Mouse (Mus musculus): ENCODE measurements at regions not wholly inside any gene's neighbourhood (a gene's known extent, or its start where the extent isn't known, plus 50 kb on each side); places are given as distances from the start of the nearest gene placed in this dataset.

DNA sequence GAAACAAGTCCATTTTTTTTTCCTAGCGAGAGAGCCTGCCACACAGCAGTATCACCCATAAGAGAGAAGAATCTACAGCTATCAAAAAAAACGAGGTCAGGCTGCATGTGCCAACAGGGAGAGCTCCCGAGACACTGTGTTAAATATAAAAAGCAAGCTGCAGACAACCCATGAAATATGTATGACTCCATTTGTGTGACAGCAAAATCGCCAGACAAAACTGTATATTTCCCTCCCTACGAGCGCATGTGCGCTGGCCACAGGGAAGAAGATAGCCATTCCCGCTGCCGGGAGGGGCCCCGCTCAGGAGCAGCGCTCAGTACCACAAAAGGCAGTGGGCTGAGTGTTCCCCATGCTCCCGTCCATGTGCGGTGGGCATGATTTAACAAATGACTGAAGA lies 93.3 kb upstream of the A530016L24Rik start:
- H3K4me2 ChIP-seq, result no peak overlapping the region
- no peaks in the 10 kb centered on the region for H3K9me3 ChIP-seq (replicated peaks)
- WGBS (ENCODE audit: insufficient replicate concordance), result 68% methylated on average over 13 of the region's 13 CpGs
- H3K36me3 ChIP-seq, result no peaks in the 10 kb centered on the region
- H3K9ac ChIP-seq, result no peak overlapping the region
- H3K4me1 ChIP-seq (replicated peaks), result no peaks in the 10 kb centered on the region
- no peak for DNase-seq
- no peaks in the 10 kb centered on the region for H3K27me3 ChIP-seq
- ATAC-seq (ENCODE audit: low read depth), result no peak
- H3K4me3 ChIP-seq (replicated peaks), result no peak overlapping the region
- no peak overlapping the region for H3K27ac ChIP-seq

DNA sequence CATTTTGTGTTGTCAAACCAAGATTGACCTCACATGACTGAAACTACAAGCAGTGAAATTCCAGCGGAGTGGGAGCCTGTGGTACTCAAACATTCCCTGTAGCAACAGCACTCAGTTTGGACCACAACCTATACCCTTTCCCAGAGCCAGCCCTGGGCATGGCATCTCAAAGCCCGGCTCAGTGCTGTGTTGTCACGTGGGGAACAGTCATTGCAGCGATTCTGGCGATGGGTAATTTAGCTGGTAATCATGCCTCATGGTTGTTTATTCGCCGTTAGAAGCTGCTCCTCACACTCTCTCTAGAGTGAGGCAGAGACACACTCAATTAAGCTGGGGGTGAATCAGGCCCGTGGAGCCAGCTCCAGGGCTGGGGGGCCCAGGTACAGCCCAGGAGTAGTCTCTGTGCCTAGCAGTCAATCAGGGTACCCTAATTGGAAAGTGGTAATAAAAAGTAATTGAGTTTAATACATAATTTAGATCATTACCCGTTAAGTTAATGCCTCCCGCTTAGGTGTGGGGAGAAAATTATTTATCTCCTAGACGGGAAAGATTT lies 85.5 kb upstream of the A530016L24Rik start:
- H3K4me3 ChIP-seq (replicated peaks), result no peak overlapping the region
- H3K36me3 ChIP-seq, result no peaks in the 10 kb centered on the region
- H3K27ac ChIP-seq, result no peak overlapping the region
- ATAC-seq (ENCODE audit: low read depth) (no peak), DNase-seq (no peak)
- H3K4me1 ChIP-seq (replicated peaks), result no peaks in the 10 kb centered on the region
- no peaks in the 10 kb centered on the region for H3K27me3 ChIP-seq
- no peak overlapping the region for H3K4me2 ChIP-seq
- no peak overlapping the region for H3K9ac ChIP-seq
- no peaks in the 10 kb centered on the region for H3K9me3 ChIP-seq (replicated peaks)
- 68% methylated on average over 11 of the region's 11 CpGs for WGBS (ENCODE audit: insufficient replicate concordance)

DNA sequence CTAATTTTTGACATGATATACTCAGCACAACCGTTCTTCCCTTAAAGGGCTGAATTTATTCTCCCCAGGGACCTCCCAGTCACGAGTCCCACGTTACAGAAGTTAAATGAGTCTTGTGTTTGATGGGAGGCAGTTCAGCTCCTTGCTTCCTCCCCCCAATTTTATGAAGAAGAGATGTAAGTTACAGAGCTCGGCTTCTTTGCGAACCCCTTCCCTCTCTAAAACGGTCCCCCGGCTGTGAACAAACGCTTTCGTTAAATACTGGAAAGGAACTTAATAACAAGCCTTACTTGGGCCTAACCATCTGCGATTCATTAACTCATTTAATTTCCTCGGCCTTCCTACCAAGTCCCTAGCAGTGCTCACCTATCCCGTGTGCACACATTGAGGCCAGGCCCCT lies 84.9 kb upstream of the A530016L24Rik start:
- no peak overlapping the region for H3K9ac ChIP-seq
- no peaks in the 10 kb centered on the region for H3K9me3 ChIP-seq (replicated peaks)
- no peak overlapping the region for H3K4me2 ChIP-seq
- no peaks in the 10 kb centered on the region for H3K4me1 ChIP-seq (replicated peaks)
- H3K36me3 ChIP-seq, result no peaks in the 10 kb centered on the region
- H3K4me3 ChIP-seq (replicated peaks), result no peak overlapping the region
- H3K27ac ChIP-seq, result no peak overlapping the region
- ATAC-seq (ENCODE audit: low read depth) (no peak), DNase-seq (no peak)
- no peaks in the 10 kb centered on the region for H3K27me3 ChIP-seq
- WGBS (ENCODE audit: insufficient replicate concordance), result 76% methylated on average over 12 of the region's 12 CpGs

DNA sequence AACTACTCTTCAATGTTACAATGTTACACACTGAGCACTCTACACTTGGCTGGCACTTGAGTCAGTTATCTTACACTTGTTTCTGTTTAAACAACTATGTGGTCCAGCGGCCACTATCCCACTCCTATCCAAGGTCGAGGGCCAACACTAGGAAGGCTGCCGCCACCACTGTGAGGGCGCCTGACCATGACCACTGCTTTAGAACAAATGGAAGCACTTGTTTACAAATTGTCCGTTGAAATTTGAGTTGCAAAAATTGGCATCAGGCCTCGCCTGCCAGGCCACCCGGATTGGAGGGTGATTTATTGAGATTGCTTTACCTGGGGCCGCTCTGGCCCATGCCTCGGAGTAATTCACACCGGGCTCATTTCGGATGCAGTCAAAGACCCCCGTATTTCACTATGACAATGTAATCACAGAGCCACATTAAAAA lies 83.5 kb upstream of the A530016L24Rik start:
- H3K9me3 ChIP-seq (replicated peaks), result no peaks in the 10 kb centered on the region
- no peak overlapping the region for H3K27ac ChIP-seq
- H3K27me3 ChIP-seq, result no peaks in the 10 kb centered on the region
- DNase-seq (no peak), ATAC-seq (ENCODE audit: low read depth) (no peak)
- H3K9ac ChIP-seq, result no peak overlapping the region
- 70% methylated on average over 12 of the region's 12 CpGs for WGBS (ENCODE audit: insufficient replicate concordance)
- no peaks in the 10 kb centered on the region for H3K4me1 ChIP-seq (replicated peaks)
- no peaks in the 10 kb centered on the region for H3K36me3 ChIP-seq
- no peak overlapping the region for H3K4me2 ChIP-seq
- H3K4me3 ChIP-seq (replicated peaks), result no peak overlapping the region

DNA sequence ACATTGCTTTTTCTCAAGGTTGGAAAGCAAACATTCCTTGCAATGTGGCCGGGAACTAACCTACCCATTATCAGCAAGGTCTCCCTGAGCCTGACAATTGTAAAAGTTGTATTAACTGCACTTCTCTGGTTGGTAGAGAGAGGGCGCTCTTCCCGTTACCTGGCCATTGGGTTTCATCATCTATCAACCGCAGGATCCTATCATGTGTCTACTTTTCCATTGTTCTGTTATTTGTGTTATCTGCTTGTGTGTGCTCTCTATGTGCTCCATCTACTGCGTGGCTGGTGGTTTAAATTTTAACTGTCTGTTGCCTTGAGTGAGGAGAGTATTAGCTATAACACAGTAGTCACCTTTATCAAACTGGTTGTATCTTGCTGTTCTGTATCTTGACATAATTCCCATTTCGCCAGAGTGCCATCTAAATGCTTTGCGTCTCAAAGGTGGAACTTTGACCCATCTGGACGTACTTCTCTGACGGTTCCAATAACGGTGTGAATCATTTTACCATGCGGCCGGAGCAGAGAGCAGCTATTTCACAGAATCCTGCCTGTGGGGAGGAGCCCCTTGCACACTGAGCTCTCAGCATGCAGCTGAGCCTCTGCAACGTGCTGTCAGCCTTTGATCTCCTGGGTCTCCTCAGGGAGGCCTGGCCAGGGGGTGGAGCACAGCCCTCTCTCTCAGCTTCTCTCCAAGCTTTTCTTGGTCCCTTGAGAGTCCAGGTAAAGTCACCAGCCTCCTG lies 77.5 kb upstream of the A530016L24Rik start:
- H3K4me3 ChIP-seq (replicated peaks), result no peak overlapping the region
- no peak for ATAC-seq (ENCODE audit: low read depth)
- no peak overlapping the region for H3K4me2 ChIP-seq
- no peaks in the 10 kb centered on the region for H3K27me3 ChIP-seq
- H3K9me3 ChIP-seq (replicated peaks), result no peaks in the 10 kb centered on the region
- H3K4me1 ChIP-seq (replicated peaks), result no peaks in the 10 kb centered on the region
- DNase-seq, result no peak
- H3K27ac ChIP-seq, result no peak overlapping the region
- H3K36me3 ChIP-seq, result no peaks in the 10 kb centered on the region
- 23% methylated on average over 13 of the region's 13 CpGs for WGBS (ENCODE audit: insufficient replicate concordance)
- no peak overlapping the region for H3K9ac ChIP-seq

DNA sequence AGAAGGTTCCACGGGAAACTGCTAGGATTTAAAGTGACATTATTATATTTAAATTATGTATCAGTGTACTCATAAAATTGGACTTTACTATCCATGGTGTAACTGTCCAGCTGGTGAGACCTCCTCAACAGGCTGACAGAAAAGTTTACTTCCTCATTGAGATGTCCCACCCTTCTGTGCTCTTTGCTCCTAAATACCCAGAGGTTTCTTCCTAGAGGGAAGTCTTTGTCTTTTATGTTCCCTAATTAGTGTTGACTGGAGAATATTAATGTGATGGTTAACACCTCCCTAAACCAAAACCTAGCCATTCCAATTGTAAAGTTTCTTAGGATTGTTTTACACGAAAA lies 76.9 kb upstream of the A530016L24Rik start:
- Histone ChIP-seq H3K9ac (no peak overlapping the region), H3K4me3 (replicated peaks) (no peak overlapping the region), H3K27me3 (no peaks in the 10 kb centered on the region), H3K9me3 (replicated peaks) (no peaks in the 10 kb centered on the region), H3K27ac (no peak overlapping the region), H3K4me2 (no peak overlapping the region), H3K36me3 (no peaks in the 10 kb centered on the region), H3K4me1 (replicated peaks) (no peaks in the 10 kb centered on the region)
- 46% methylated on average over 2 of the region's 2 CpGs for whole genome bisulfite sequencing (ENCODE audit: insufficient replicate concordance)
- no peak for ATAC-seq (ENCODE audit: low read depth)
- DNase-seq, result no peak

DNA sequence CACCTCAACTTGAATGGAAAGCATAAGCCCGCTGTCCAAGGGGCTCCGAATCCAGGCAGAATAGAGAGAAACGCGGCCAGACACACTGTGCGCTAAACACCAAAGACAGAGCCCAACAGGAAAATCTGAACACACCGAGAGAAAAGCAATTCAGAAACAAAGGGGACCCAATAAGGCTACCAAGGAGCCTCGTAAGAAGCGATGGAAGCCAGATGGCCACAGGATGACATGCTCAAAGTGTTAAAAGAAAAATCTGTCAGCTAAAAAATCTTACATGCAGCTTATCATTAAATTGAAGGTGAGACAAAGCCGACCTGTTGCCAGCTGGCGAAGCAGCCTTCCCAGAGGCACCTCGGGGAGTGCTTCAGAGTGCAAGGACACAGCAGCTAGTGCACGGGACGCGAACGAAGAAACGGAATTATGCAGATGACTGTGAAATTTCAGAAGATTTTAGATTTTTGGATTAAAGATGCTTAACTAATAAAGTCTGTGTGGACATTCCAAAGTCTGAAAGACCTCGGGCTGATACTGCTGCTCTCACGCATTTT lies 73.2 kb upstream of the A530016L24Rik start:
- Histone ChIP-seq H3K36me3 (no peaks in the 10 kb centered on the region), H3K4me1 (replicated peaks) (no peaks in the 10 kb centered on the region), H3K27ac (no peak overlapping the region), H3K9me3 (replicated peaks) (no peaks in the 10 kb centered on the region), H3K27me3 (no peaks in the 10 kb centered on the region), H3K4me2 (no peak overlapping the region), H3K4me3 (replicated peaks) (no peak overlapping the region), H3K9ac (no peak overlapping the region)
- WGBS (ENCODE audit: insufficient replicate concordance), result 78% methylated on average over 18 of the region's 18 CpGs
- DNase-seq (no peak), ATAC-seq (ENCODE audit: low read depth) (no peak)

DNA sequence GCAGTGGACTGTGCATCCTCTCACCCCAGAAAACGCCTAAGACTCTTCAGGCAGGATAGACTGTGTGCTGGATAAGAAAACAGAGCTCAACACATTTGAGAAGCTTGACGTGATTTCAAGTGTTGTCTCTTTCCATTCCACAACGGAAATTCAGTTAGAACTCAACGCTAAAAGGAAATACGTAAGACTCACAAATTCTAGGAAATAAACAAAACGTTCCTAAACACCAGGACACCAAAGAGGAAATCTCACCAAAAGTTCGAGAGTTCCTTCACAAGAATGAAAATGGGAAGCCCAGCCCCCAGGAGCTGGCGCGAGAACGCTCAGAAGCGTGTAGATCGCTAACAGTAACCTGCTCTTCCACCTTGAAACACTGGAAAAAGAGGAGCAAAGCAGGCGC lies 72.7 kb upstream of the A530016L24Rik start:
- 59% methylated on average over 13 of the region's 13 CpGs for WGBS (ENCODE audit: insufficient replicate concordance)
- H3K27me3 ChIP-seq, result no peaks in the 10 kb centered on the region
- DNase-seq (no peak), ATAC-seq (ENCODE audit: low read depth) (no peak)
- H3K4me3 ChIP-seq (replicated peaks), result no peak overlapping the region
- no peaks in the 10 kb centered on the region for H3K36me3 ChIP-seq
- H3K27ac ChIP-seq, result no peak overlapping the region
- no peaks in the 10 kb centered on the region for H3K9me3 ChIP-seq (replicated peaks)
- H3K9ac ChIP-seq, result no peak overlapping the region
- no peak overlapping the region for H3K4me2 ChIP-seq
- H3K4me1 ChIP-seq (replicated peaks), result no peaks in the 10 kb centered on the region

DNA sequence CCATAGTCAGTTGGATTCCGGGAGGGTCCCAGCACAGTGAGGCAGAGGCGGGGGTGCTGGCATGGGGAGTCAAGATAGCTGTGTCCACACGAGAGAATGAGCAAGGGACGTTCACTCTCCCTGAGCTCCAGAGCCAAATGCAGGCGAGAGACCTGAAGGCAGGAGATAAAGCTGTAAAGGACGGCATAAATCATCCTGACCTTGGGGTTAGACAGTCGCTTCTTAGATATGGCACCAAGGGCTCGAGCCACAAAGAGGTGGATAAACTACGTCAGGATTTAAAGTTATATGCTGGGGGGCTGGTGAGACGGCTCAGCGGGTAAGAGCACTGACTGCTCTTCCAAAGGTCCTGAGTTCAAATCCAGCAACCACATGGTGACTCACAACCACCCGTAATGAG lies 70.6 kb upstream of the A530016L24Rik start:
- Histone ChIP-seq H3K9me3 (replicated peaks) (no peaks in the 10 kb centered on the region), H3K27me3 (no peaks in the 10 kb centered on the region), H3K4me1 (replicated peaks) (no peaks in the 10 kb centered on the region), H3K4me2 (no peak overlapping the region), H3K4me3 (replicated peaks) (no peak overlapping the region), H3K36me3 (no peaks in the 10 kb centered on the region), H3K9ac (no peak overlapping the region), H3K27ac (no peak overlapping the region)
- DNase-seq (no peak), ATAC-seq (ENCODE audit: low read depth) (no peak)
- 37% methylated on average over 12 of the region's 12 CpGs for WGBS (ENCODE audit: insufficient replicate concordance)

DNA sequence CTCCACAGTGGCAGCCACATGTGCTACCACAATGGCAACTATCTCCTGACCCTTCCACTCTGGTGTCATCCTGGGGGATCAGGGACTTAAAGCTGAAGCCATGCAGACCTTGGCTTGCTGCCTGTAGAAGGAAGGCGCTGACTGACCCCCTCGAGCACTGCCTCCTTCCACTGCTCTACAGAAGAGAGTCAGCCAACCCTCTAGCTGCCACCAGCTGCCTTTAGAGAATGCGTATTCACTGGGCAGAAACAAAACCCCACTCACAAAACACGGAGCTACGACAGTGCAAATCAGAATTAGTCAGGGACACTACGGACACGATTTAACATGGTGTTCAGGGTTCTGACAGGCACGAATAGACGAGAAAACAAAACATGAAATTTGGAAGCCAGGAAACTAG lies 67.1 kb upstream of the A530016L24Rik start:
- Histone ChIP-seq H3K36me3 (no peaks in the 10 kb centered on the region), H3K4me1 (replicated peaks) (no peaks in the 10 kb centered on the region), H3K4me2 (no peak overlapping the region), H3K27ac (no peak overlapping the region), H3K9ac (no peak overlapping the region), H3K27me3 (no peaks in the 10 kb centered on the region), H3K9me3 (replicated peaks) (no peaks in the 10 kb centered on the region), H3K4me3 (replicated peaks) (no peak overlapping the region)
- WGBS (ENCODE audit: insufficient replicate concordance), result 80% methylated on average over 9 of the region's 9 CpGs
- ATAC-seq (ENCODE audit: low read depth) (no peak), DNase-seq (no peak)

DNA sequence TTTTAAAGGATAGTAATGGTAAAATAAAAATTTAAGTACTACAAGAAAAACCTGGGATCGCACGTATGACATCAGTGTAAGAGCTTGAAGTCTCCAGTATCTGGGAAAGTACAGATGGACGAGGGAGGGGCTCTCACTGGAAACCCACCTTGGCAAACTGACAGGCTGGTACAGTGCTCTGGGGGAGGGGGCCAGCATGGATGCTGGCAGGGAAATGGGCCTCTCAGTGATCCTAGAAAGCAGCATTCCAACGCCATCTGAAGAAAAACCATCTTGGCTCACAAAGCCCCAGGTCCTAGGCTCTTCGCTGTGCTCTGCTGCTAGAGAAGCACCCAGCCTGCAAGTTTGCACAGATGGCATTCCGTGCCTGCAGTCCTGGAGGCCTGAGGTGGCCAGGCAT lies 65.1 kb upstream of the A530016L24Rik start:
- ATAC-seq (ENCODE audit: low read depth), result no peak
- 68% methylated on average over 6 of the region's 6 CpGs for WGBS (ENCODE audit: insufficient replicate concordance)

DNA sequence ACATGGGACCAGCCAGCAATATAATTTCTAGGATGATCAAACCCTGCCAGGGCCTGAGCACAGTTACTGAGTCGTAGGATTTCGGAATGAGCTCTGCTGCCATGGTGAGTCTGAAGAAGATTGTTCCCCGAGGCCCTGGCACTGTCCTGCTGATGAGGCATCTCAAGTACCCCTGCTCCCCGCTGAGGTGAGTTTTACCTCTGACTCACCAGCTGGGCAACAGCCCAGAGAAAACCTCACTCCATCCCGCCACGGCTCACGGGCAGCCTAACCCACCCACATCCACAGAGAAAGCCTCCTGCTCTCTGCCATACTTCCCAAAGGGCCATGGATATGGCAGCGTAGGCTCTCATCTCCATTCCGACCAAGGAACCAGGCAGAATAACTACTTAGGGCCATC lies 62.6 kb upstream of the A530016L24Rik start:
- 79% methylated on average over 9 of the region's 9 CpGs for WGBS (ENCODE audit: insufficient replicate concordance)
- H3K4me1 ChIP-seq (replicated peaks), result no peaks in the 10 kb centered on the region
- no peak for DNase-seq
- H3K27me3 ChIP-seq, result no peaks in the 10 kb centered on the region
- H3K36me3 ChIP-seq, result no peaks in the 10 kb centered on the region
- no peak for ATAC-seq (ENCODE audit: low read depth)
- H3K4me2 ChIP-seq, result no peak overlapping the region
- no peak overlapping the region for H3K27ac ChIP-seq
- no peaks in the 10 kb centered on the region for H3K9me3 ChIP-seq (replicated peaks)
- H3K4me3 ChIP-seq (replicated peaks), result no peak overlapping the region
- H3K9ac ChIP-seq, result no peak overlapping the region

More for the DNA sequence above, 65.1 kb upstream of the A530016L24Rik start:
- H3K9me3 ChIP-seq (replicated peaks), result no peaks in the 10 kb centered on the region
- no peaks in the 10 kb centered on the region for H3K27me3 ChIP-seq
- H3K27ac ChIP-seq, result no peak overlapping the region
- H3K4me1 ChIP-seq (replicated peaks), result no peaks in the 10 kb centered on the region
- DNase-seq, result no peak
- H3K4me2 ChIP-seq, result no peak overlapping the region
- H3K4me3 ChIP-seq (replicated peaks), result no peak overlapping the region
- no peak overlapping the region for H3K9ac ChIP-seq
- no peaks in the 10 kb centered on the region for H3K36me3 ChIP-seq

All from liver, embryonic 13.5 days (tissue).